Mouse (Mus musculus) right cerebral cortex, adult 18-20 months (tissue): Measurements from ENCODE around the gene Daxx.
"Not testable (repeated sequence)": the region's sequence is repeated elsewhere in the genome, so short reads cannot be mapped to it uniquely, and the experiment has no call there.

ENCODE experiments used
- DNase-seq: peaks from one replicate; pipeline ENCODE4 v3.0.0; 2022; ENCODE audit warnings: mixed read lengths

Gene Daxx

GRCm38 (mm10) chr17:33948090-33948904 lies 39.1 kb downstream of the Daxx start:
- DNase-seq = no peak

DNA sequence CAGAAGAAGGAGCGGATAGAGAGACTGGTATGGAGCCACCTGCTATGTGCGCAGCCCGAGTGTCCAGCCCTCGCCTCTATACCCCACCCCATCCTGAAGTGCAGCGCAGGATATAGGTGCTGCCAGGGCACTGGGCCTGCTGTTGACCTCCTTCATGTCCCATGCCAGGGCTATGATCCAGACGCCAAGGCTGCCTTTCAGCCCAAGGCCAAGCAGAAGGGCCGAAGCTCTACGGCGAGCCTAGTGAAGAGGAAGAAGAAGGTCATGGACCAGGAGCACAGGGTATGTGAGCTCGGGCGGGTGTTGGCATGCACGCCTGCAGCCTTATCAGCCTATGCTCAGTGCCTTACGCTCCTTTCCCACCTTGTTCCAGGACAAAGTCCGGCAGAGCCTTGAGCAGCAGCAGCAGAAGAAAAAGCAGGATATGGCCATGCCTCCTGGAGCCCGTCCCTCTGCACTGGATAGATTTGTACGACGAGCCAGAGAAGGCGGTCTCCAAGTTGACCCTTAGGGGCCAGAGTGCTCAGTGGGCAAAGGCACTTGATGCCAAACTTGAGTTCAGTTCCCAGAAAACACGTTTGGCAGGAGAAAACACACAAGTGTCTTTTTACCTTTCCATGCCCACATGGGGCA lies 39.8 kb downstream of the Daxx start:
- no peak for DNase-seq

GRCm38 (mm10) chr17:33950131-33950625 lies 41.0 kb downstream of the Daxx start:
- DNase-seq = no peak

DNA sequence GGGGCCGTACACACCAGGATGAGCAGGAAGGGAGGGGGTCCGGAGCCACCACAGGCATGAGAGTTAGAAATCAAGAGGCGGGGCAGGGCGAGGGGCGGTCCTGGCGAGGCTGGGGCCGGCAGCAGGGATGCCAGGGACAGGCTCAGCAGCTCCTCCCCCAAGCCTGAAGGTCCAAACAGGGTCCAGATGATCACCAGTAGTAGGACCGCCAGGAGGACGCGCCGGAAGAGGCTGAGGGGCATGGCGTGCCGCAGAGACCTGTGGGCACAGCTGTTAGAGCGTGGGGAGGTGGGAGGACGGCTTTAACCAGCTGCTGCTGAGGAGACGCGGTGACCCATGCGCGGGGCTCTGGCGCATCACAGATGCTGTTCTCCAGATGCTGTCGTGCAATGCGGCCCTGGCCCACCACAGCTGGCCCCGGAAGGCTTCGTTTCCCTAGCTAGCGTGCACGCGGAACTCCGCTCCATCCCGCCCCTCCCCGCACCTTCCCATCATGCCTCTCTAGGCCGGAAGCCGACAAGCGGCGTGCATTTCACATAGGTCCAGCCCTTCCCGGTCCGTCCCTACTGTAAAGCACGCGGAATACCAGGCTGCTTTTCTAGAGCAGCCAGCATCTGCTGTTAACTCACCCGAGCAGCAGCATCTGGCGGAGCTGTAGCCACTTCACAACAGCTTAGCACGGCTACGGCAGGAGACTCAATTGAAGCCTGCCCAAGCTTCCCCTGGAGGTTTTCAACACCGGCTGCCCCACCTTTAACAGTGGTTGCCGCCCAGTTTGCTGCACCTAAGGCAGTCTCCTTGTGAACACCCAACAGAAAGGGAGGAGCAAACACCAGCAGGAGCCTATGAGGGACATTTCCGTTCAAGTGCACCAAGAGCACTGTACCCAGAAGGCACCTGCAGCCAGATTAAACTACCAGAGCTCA lies 42.1 kb downstream of the Daxx start, which contains the start of gene B3galt4:
Gene B3galt4, minus strand, starts transcription at position 468 of the 926 bp plus-strand sequence.
- DNase-seq = peak; percentile 79

- DNase-seq = not testable (repeated sequence)
Measured at GRCm38 (mm10) chr17:33952015-33952414, 42.8 kb downstream of the Daxx start.

DNA sequence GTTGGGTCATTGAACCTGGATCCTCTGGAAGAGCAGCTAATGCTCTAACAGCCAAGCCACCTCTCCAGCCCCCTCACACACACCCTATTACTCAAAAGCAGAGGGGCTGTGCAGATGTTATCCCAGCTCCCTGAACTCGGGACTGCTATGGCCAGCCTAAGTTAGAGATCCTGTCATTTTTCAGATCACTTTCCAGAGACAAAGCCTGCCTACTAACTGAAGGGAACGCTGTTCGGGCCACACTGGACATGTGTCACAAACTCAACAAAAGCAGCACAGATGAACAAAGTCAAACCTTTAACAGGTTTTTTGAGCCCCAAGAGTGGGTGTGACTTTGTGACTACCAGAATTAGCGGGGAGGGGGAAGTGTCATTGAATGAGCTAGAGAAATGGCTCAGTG lies 43.7 kb downstream of the Daxx start:
- no peak for DNase-seq

- no peak for DNase-seq
Measured at GRCm38 (mm10) chr17:33953310-33953709, 44.1 kb downstream of the Daxx start.

GRCm38 (mm10) chr17:33953961-33954565 lies 44.8 kb downstream of the Daxx start:
- DNase-seq = no peak

GRCm38 (mm10) chr17:33954646-33955554 lies 45.7 kb downstream of the Daxx start:
- DNase-seq = no peak

DNA sequence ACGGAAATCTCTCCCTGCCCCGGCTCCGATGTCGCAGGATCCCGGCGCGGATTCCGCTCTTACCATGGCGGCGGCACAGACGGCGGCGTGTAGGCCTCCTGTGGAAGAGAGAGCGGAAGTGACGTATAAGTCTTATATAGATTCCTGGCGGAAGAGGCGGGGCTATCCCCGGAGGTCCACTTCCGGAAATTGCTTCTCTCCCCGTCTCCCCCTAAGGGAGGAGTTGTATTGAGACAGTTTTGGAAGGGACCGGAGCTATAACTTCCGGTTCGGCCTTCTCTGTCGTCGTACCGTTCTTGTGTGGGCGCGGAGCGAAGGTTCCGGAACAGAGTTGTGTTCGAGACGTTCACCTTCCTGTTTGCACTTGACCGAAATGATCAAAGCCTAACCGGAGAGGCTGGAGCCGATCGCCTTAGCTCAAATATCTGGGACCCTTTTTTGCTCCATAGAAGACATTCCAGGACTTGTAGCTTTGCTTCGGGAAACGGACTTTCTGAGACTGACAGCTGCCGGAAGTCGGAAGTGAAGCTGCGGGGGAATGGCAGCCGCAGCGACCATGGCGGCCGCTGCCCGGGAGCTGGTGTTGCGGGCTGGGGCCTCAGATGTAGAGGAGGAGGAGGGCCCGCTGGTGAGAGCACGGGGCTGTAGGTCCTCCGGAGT lies 46.5 kb downstream of the Daxx start, which contains the start of the genes Vps52 and Rps18:
Gene Vps52, plus strand, starts transcription at position 258 of the 660 bp plus-strand sequence.
Gene Rps18, minus strand, starts transcription at position 447 of the 660 bp plus-strand sequence.
- DNase-seq = peak; percentile 96

GRCm38 (mm10) chr17:33956336-33956735 lies 47.1 kb downstream of the Daxx start:
- no peak for DNase-seq

GRCm38 (mm10) chr17:33957493-33957892 lies 48.3 kb downstream of the Daxx start:
- DNase-seq = no peak

DNA sequence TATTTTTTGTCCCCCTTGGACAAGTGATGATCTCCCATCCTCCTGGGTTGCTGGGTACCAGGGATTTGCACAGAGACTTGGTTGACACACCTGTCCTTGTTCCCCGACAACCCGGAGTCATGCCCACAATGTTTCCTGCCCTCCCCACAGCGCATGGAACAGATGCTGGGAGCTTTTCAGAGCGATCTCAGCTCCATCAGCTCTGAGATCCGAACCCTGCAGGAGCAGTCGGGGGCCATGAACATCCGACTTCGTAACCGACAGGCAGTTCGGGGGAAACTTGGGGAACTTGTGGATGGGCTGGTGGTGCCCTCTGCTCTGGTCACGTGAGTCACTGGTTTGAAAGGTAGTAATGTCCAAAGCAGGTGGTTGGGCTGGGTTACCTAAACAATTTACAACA lies 49.2 kb downstream of the Daxx start:
- DNase-seq = no peak

DNA sequence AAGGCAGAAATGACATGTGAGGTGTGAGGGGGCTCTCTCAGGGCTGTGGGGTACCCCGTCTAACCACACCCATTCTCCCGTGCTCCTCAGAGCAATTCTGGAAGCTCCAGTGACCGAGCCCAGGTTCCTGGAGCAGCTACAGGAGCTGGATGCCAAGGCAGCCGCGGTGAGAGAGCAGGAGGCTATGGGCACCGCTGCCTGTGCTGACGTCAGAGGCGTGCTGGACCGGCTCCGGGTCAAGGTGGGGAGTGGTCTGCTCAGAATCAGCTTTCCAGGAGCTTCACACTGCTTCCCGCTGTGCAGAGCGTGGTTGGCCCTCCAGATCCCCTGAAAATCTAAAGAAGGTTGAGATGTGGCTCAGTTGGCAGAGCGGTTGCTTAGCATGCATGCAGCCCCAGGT lies 49.9 kb downstream of the Daxx start:
- DNase-seq = no peak

DNA sequence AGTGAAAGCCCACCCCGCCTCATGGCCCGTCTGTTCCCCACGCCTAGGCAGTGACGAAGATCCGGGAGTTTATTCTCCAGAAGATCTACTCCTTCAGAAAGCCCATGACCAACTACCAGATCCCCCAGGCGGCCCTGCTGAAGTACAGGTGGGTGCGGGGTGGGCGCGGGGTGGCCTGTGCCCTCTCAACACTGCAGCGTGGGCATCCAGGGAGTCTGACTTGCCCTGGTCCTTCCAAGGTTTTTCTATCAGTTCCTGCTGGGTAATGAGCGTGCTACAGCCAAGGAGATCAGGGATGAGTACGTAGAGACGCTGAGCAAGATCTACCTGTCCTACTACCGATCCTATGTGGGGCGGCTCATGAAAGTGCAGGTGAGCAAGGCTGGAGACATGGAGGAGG lies 50.7 kb downstream of the Daxx start:
- no peak for DNase-seq

DNA sequence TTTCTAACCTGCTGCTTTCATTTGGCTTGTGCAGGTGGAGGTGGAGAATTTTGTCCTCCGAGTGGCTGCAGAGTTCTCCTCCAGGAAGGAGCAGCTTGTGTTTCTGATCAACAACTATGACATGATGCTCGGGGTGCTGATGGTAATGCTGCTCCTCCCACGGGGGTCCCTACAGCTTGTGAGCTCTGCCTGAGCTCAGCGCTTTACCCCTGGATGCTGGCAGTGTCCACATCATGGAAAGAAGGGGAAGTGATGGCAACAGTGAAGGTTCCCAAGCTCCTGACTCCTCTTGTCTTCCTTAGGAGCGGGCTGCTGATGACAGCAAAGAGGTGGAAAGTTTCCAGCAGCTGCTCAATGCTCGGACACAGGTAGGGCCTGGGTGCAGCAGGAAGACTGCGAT lies 53.7 kb downstream of the Daxx start:
- DNase-seq = no peak
